Comparison of ENCODE assay signal across 28 mouse cellular contexts in genomic region chr5:9707096-9707495, GRCm38 (mm10). TPM values are rescaled to one million over a fixed set of nuclear protein-coding genes. Genes with fewer than 3 reads are reported as not detected.
DNase-seq lines count a peak whose midpoint lies in the region; ATAC-seq and TF ChIP-seq lines count a peak whose summit lies in the region.
"Had no signal": no experiment of that assay in that cellular context is flagged by ENCODE, and none has a peak within 500 bp of the region (broad histone marks: within the 10 kb centered on the region; RNA-seq: fewer than 3 reads in every experiment).

No protein-coding gene starts in this region.

- no peak overlapping the region for H3K4me3 ChIP-seq in layer of hippocampus, adult 2 months
- no peak overlapping the region for H3K4me3 ChIP-seq in left cerebral cortex, adult 2 months
- H3K4me3 ChIP-seq in cortical plate, adult 2 months (ENCODE audit: insufficient read depth, low read length) = no peak overlapping the region
- H3K4me3 ChIP-seq: embryonic facial prominence, embryonic 13.5 days; embryonic facial prominence, embryonic 15.5 days; erythroblast, embryonic 14.5 days; forebrain, embryonic 10.5 days; forebrain, embryonic 12.5 days had no signal

- TF ChIP-seq CTCF in layer of hippocampus, adult 2 months (conservative IDR thresholded peaks at IDR 0.05) = no peak
- no peak for TF ChIP-seq CTCF in left cerebral cortex, adult 2 months (IDR thresholded peaks at IDR 0.05)
- TF ChIP-seq CTCF in cortical plate, adult 2 months (IDR thresholded peaks at IDR 0.05; ENCODE audit: extremely low read depth, insufficient read depth, low read length) = no peak

- H3K27ac ChIP-seq in layer of hippocampus, adult 2 months = peak overlapping the region; percentile 78
- H3K27ac ChIP-seq in left cerebral cortex, adult 2 months = peak overlapping the region; percentile 72
- peak overlapping the region; percentile 71; the same call in 1 of the 2 replicates for H3K27ac ChIP-seq in cortical plate, adult 2 months (ENCODE audit: insufficient read depth, low read length)
- H3K27ac ChIP-seq: embryonic facial prominence, embryonic 13.5 days; embryonic facial prominence, embryonic 15.5 days; forebrain, embryonic 10.5 days; forebrain, embryonic 12.5 days had no signal

- intact Hi-C loops in left cerebral cortex, adult 2 months (cut with DNase I) = no loop called here
- intact Hi-C loops in left cerebral cortex, postnatal 14 days (cut with DNase I) = loop anchor here (5.0 kb wide), 1 partner anchor 165 kb away; no protein-coding TSS in a partner anchor

- no peak for DNase-seq in frontal cortex, postnatal 25 days (ENCODE audit: low spot score in 2 of 2)
- DNase-seq in layer of hippocampus, adult 2 months (ENCODE audit: low spot score in 2 of 2) = peak in 1 of 2 experiments; percentile 39
- DNase-seq in layer of hippocampus, adult 9-10 months (ENCODE audit: low spot score) = no peak
- DNase-seq in left cerebral cortex, adult 2 months (ENCODE audit: extremely low spot score in 1 of 2, low spot score in 2 of 2) = no peak
- DNase-seq in left cerebral cortex, postnatal 14 days (ENCODE audit: low spot score in 2 of 2) = no peak
- DNase-seq: adrenal gland, adult 2 months; adrenal gland, postnatal 10 days; adrenal gland, postnatal 25 days; B cell, adult 2 months; cerebellum, adult 11-12 months; cerebellum, adult 2 months; cerebellum, adult 9-10 months; cerebellum, postnatal 10 days; cerebellum, postnatal 25 days; embryo, embryonic 11 days had no signal

- no peak for TF ChIP-seq POLR2A in cortical plate, adult 2 months (IDR thresholded peaks at IDR 0.05; ENCODE audit: extremely low read depth, insufficient read depth, low read length)

- H3K4me1 ChIP-seq in cortical plate, adult 2 months (ENCODE audit: control insufficient read depth, insufficient read depth, low read length) = peaks cover 1% of the 10 kb centered on the region; the same call in 1 of the 2 replicates
- H3K4me1 ChIP-seq: embryonic facial prominence, embryonic 13.5 days; embryonic facial prominence, embryonic 15.5 days had no signal

- ATAC-seq in frontal cortex, adult (ENCODE audit: low TSS enrichment) = peak; percentile 74
- no peak for ATAC-seq in megakaryocyte-erythroid progenitor cell, adult 5-6 weeks (replicated peaks; ENCODE audit: low FRiP score, low TSS enrichment, poor library complexity, severe bottlenecking)
- ATAC-seq: CD4-positive, CD25-positive, alpha-beta regulatory T cell, adult 4 months; forebrain, embryonic 14.5 days; forebrain, embryonic 16.5 days had no signal

RNA-seq across cellular contexts. Expression of gene Grm3, which starts 17.9 kb away (rescaled TPM):
- total RNA-seq in layer of hippocampus, adult 2 months (2021) = 10 to 100 TPM; 60.3 to 61.7 TPM
- total RNA-seq in left cerebral cortex, adult 2 months (2021) = 100 to 1,000 TPM; 118 to 126 TPM
- total RNA-seq in left cerebral cortex, postnatal 14 days (2021) = 100 to 1,000 TPM; 141 to 146 TPM
- polyA plus RNA-seq in cortical plate, adult 2 months (2012; rRNA removed) = 47.5 and 54.4 TPM in 2 replicates
- not detected in 2 replicates for total RNA-seq in megakaryocyte-erythroid progenitor cell, adult 5-6 weeks (2014; fragmentation: Nextera tagmentation)
- total RNA-seq in megakaryocyte-erythroid progenitor cell, adult 5-6 weeks (2017) = not detected in 2 replicates
- total RNA-seq: adrenal gland, adult 2 months; CH12.LX had no signal
- polyA plus RNA-seq: CD4-positive, CD25-positive, alpha-beta regulatory T cell, adult 4 months; erythroblast, embryonic 14.5 days; G1E had no signal

Comparison
In these comparisons a context has a peak if more than half of its experiments do, and no peak if none do; other contexts are left out.
1. RNA of gene Grm3, which starts 17.9 kb away (total RNA-seq): 141 to 146 TPM in left cerebral cortex, postnatal 14 days, 118 to 126 TPM in left cerebral cortex, adult 2 months and 60.3 to 61.7 TPM in layer of hippocampus, adult 2 months; not detected in megakaryocyte-erythroid progenitor cell, adult 5-6 weeks; every median in the first group is over 10 times any median in the second.
2. Peak in every context shown above with its lines, with median percentiles within 50 percentile points of each other: H3K27ac ChIP-seq.